Mouse (Mus musculus): ENCODE results near the gene Vti1a.

- TF ChIP-seq POLR2A (IDR thresholded peaks at IDR 0.05; ENCODE audit: borderline replicate concordance, insufficient read depth, low read length) (no peak), CTCF (IDR thresholded peaks at IDR 0.05; ENCODE audit: borderline replicate concordance, insufficient read depth, low read depth, low read length) (no peak)
Observed at GRCm38 (mm10) chr19:55501985-55502384, 185.9 kb downstream of the Vti1a start.
